Mouse (Mus musculus): ENCODE results near the gene Psmg1. TPM values are rescaled to one million over a fixed set of nuclear protein-coding genes. Genes with fewer than 3 reads are reported as not detected.

Psmg1 gene
- polyA plus RNA-seq, 1 experiment from 2014 or later: 46.7 TPM

Small RNA genes within 50 kb of the gene (microRNA-seq; reads per million reads assigned to microRNA genes)
- gene Gm27833: not detected

Other genes starting within 250 kb of the Psmg1 start
- 12.1 and 14.7 TPM in 2 replicates for gene Brwd1, start 91.6 kb upstream of the Psmg1 start, polyA plus RNA-seq (2015; fragmentation: Nextera tagmentation; extraction: Ambion mirVana)
- gene Hmgn1, start 136.8 kb upstream of the Psmg1 start, polyA plus RNA-seq (2015; fragmentation: Nextera tagmentation; extraction: Ambion mirVana): 88.6 and 95.1 TPM in 2 replicates
- gene Wrb, start 154.4 kb upstream of the Psmg1 start, polyA plus RNA-seq (2015; fragmentation: Nextera tagmentation; extraction: Ambion mirVana): 10.2 and 10.5 TPM in 2 replicates
- gene Lca5l, start 201.3 kb upstream of the Psmg1 start, polyA plus RNA-seq (2015; fragmentation: Nextera tagmentation; extraction: Ambion mirVana): 0.07 and 0.08 TPM in 2 replicates
- gene Sh3bgr, start 209.5 kb upstream of the Psmg1 start, polyA plus RNA-seq (2015; fragmentation: Nextera tagmentation; extraction: Ambion mirVana): 0.85 and 1.7 TPM in 2 replicates
- 0.06 and 0.09 TPM in 2 replicates for gene B3galt5, start 244.8 kb upstream of the Psmg1 start, polyA plus RNA-seq (2015; fragmentation: Nextera tagmentation; extraction: Ambion mirVana)